Mouse (Mus musculus) T-helper 17 cell (primary cell): ENCODE measurements around the gene Kdm6b.

Experiments used
- in situ Hi-C, 2 experiments: fragments of 300-600 bp; cut with MboI, MseI; formaldehyde crosslinking; loops; 1 replicate in 1 of 2; 2 replicates in 1 of 2; pipeline ENCODE4 v1.15.1; 2025; ENCODE audit warnings: high pct_unique_total_duplicates in 2 of 2

Gene Kdm6b

DNA sequence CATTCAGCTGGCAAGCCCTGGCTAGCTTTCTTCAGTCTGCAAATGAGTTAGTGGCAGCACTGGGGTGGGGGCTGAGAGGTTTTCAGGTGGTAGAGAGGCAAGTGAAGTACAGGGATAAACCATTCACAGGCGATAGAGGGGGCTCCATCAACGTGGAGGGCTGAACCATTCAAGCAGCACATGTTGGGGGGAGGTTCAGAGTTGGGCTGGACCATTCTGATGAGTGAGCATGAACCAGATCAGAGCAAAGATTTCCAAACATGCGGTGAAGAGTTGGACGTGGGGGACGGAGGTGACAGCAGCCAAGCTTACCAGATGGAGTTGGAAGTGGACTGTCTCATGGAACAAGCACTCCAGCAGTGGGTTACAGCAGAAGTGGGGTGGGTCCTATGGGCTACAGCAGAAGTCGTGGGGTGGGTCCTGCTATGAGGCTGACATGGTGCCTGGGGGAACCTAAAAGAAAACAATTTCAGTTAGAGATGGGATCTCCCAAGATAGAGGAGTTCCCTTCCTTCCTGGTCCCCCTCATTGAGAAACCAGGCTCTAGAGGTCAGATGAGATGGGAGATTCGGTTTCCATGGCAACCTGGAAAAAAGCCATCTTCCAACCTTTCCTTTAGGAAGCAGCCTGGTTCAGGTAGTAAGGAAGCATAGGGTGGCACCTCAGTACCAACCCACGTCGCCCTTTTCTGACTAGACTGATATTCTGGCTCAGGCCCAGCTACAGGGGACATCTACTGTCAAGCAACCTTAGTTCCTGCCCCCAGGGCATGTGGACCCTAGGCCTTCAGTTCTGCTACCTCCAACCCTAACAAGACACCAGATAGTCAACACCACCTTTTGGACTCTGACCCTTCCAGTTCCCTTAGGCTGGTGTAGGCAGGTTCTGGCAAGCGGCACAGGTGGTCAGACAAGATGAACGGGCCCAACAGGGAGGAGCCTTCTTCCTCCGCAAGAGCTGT, at the start of gene Kdm6b:
TSS of gene Kdm6b (minus strand) at position 455 of the 961 bp plus-strand sequence.
- in situ Hi-C loops: loop anchor here in 1 of 2 experiments (10.0 kb wide), 2 partner anchors 319 to 581 kb away; partner anchors contain the start of genes Gabarap, Per1 and Phf23

DNA sequence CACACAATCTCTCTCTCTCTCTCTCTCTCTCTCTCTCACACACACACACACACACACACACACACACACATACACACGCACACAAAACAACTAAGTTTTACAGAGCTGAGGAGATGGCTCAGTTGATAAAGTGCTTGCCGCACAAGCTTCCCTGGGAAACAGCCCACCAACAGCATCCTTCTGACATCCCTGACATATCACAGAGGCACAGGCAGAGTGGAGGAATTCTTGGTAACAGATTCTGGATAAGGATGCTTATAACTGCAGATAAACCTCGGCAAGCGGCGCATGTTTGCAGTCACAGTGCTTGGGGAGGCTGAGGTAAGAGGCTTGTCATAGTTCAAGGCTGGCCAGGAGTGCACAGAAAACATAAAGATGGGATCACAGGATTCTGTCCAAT, 48.1 kb upstream of the Kdm6b start:
- in situ Hi-C loops: no loop called here

DNA sequence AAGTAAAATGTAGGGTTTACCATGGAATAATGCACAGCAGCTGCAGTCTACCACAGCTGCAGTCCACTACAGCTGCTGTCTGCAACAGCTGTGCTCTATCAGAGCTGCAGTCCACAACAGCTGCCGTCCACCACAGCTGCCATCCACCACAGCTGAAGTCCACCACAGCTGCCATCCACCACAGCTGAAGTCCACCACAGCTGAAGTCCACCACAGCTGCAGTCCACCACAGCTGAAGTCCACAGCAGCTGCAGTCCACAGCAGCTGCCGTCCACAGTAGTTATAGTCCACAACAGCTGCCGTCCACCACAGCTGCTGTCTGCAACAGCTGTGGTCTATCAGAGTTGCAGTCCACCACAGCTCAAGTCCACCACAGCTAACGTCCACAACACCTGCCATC, 46.4 kb upstream of the Kdm6b start:
- in situ Hi-C loops: no loop called here

DNA sequence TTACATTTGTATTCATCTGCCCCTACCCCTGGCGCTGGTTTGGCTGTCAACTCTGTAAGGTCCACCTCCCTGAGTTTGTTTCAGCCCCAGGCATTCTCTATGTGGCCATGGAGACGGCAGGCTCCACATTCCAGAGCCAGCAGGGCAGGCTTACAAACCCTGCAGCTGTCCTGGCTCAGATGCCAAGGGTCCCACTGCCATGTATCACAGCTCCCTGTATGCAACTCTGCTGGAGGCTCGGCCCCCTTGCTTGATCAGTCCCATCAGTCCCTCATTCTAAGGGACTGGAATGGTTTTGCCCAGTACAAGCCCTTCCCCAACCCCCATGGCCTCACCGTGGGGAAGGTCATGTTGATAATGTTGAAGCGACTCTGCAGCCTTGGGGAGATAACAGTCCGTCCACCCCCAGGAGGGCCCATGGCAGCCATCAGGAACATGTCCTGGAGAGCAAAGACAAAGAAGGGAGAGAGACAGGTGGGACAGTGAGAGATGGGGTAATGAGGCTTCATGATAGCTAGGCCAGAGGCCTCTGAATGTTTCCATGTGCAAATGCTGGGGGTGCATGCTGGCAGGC, 43.6 kb upstream of the Kdm6b start:
- in situ Hi-C loops: no loop called here

DNA sequence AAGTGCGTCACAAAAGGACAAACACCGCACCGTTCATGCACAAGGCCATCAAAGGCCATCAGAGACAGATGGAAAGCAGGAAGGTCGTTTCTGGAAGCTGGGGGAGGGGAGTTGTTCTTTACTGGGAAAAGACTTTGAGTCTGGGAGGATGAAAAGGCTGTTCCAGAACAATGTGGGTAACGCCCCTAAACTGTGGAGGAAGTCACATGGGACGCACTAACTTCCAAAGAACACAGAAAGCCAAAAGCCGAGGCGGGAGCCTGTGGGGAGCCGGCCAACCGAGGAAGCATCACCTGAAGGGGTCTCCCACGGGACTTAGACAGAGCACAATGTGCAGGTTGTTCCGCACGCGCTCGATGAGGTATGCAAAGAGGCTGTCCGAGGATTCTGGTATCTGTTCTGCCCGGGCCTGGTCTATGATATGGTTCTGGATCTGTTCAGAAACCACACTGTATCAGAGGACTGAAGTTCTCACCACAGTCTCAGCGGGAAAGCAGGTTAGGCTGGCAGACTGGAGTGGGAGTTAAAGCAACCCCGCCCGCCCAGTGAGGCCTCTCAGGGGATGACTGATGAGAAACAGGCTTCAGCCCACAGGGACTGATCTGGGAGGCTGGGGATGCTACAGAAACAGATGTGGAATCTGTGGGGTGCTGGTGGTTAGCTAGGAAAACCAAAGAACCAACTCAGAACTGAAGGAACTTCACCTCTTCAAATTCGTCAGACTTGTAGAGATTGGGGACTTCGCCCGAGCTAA, 38.8 kb upstream of the Kdm6b start:
- in situ Hi-C loops: loop anchor here in 1 of 2 experiments (5.0 kb wide), 1 partner anchor 145 kb away; no protein-coding TSS in a partner anchor

DNA sequence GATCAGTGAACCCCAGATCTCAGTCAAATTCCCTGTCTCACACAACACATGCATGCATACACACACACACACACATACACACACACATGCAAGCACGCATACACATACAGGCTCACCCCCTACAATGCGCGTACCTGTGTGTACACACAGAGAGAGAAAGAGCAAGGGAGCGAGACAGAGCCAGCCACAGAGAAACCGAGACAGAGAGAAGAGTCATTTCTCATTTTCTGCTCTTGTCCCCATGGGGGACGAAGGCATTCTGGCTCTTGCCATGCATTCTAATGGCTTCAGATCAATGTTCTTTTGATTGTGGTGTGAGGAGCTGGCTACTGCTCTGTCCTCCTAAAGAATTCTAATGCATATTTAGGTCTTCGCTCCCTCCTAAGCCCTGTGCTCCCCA, 33.8 kb upstream of the Kdm6b start:
- in situ Hi-C loops: loop anchor here (5.0 to 10.0 kb wide), 2 partner anchors 50 to 738 kb away; no protein-coding TSS in a partner anchor

DNA sequence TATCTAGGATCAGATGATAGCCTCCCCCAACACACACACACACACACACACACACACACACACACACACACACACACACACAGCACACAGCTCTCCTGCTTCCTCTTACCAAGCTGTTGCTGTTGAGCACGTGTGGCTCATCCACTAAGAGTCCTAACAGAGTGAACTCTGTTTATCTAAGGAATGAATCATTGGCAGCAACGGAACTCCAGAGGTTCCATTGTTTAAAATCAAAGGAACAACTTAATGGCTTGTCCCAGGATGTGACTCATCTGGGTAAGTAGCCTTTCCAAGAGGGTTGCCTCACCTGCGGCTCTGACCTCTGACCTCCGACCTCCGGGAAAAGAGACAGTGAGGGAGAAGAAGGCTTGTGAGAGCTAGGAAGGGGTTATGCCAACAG, 29.9 kb upstream of the Kdm6b start:
- in situ Hi-C loops: loop anchor here in 1 of 2 experiments (10.0 kb wide), 1 partner anchor 741 kb away; no protein-coding TSS in a partner anchor

DNA sequence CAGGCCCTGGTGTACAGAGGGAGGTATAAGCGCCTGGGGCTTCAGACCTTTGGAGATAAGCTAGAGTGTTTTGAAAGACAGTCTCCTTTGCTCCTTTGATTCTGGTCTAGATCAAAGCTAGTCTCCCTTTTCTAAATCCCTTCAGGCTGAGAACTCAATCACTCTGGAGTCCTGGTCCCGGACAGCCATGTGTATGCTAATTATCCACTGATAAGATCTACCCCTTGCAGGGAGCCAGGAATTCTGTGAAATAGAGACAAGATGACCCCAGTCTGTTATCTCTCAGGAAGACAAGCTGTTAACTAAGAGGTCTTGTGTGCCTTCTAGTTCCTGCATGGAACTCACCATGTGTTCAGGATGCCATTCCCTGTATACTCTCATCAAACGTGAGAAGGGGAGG, 23.8 kb upstream of the Kdm6b start:
- in situ Hi-C loops: loop anchor here (5.0 to 10.0 kb wide), 3 partner anchors 35 to 85 kb away; no protein-coding TSS in a partner anchor

DNA sequence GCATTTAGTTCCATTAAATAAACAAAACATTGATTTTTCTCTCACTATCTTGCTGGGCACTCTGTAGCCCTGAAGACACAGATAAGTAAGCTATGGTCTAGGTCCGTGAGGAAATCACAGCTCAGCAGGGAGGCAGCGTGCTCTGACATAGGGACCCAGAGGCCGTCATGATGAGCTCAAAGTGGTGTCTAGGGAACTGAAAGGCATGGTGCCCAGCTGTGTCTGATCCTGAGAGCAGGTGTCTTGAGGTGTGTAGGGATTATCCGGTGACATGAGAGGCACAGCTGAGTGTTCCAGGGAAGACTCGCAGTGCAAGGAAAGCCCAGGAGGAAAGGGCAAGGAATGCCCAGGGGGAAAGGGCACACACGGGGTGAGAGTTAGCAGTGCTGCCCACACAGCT, 19.7 kb upstream of the Kdm6b start:
- in situ Hi-C loops: loop anchor here (5.0 to 10.0 kb wide), 3 partner anchors 36 to 176 kb away; partner anchors contain the start of genes Cyb5d1 (in 1 of the 2), Naa38 (in 1 of the 2) and Tmem88 (in 1 of the 2)

DNA sequence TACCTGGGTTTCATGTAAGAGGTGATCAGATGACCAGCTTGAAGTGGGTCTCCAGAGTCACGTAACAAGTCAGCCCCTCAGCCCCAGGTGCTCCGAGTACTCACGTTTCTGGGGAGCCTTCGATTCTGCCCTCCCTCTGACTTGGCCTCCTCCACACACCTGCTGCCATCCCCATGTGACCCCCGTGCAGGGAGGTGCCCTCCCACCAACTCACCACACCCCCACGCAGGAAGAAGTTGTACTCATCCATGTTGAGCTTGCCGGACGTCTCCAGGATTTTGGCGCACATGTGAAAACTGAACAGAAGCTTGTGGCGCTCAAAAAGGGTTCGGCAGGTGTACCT, 19.1 kb upstream of the Kdm6b start:
- in situ Hi-C loops: loop anchor here (5.0 to 10.0 kb wide), 3 partner anchors 35 to 175 kb away; partner anchors contain the start of genes Cyb5d1 (in 1 of the 2), Naa38 (in 1 of the 2) and Tmem88 (in 1 of the 2)

DNA sequence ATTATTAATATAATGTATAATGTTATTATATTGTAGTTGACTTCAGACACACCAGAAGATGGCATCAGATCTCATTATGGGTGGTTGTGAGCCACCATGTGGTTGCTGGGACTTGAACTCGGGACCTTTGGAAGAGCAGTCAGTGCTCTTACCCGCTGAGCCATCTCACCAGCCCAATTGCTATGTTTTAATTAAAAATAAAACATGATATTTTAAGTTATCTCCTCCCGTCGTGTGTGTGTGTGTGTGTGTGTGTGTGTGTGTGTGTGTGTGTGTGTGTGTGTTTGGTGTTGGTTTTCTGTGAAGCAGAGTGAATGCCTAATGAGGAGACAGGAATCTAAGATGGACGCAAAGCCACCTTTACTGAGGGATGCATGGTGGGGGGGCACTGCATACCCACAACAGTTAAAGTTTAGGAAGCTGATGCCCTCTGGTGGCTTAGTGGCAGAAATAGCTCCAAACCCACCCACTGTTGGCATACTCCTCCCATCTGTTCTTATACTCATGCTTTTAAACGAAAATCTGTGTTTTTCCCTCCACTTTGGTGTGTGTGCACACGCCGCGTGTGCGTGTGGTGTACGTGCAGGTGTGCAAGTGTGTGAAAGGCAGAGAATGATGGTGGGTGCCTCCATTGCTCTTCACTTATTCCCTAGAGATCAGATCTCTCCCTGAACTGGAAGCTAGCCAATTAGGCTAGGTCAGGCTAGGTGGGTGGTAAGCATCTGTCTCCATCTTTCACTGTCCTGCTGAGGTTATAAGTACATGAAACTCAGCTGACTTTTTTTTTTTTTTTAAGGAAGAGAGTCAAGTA, 18.6 kb upstream of the Kdm6b start:
- in situ Hi-C loops: loop anchor here (5.0 to 10.0 kb wide), 3 partner anchors 35 to 175 kb away; partner anchors contain the start of genes Cyb5d1 (in 1 of the 2), Naa38 (in 1 of the 2) and Tmem88 (in 1 of the 2)

DNA sequence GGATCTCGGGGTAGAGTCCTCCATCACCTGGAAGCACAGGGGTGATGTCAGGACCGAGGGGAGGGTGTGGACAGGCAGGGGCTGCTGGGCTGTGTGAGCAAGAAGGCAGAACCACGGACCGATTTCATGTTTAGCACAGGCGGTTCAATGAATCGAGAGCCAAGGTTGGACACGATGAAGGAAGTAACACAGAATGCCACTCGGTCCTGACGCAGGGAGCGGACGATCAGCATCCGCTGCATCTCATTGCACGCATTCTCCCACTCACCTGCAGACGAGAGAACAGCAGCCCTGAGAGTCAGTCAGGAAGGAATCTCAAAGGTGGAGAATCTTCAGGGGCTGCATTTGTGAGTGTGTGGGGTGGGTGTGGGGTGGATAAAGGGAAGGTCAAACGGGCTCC, 17.2 kb upstream of the Kdm6b start:
- in situ Hi-C loops: loop anchor here (5.0 to 10.0 kb wide), 3 partner anchors 33 to 173 kb away; partner anchors contain the start of genes Cyb5d1 (in 1 of the 2), Naa38 (in 1 of the 2) and Tmem88 (in 1 of the 2)

DNA sequence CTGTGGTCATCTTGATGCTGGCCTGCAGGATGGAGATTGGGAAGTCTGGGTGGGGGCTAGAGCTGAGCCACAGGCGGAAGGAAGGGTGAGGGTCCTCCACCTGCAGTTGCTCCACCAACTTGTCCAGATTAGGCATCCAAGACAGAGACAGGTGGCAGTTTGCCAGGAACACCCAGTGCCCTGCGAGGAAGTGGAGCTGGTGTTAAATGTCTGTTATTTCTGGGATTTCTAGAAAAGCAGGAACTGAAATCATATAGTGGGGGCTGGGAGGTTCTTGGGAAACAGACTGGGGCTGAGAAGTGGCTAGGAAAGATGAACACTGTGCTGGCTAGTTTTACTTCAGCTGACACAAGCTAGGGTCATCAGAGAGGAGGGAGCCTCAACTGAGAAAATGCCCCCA, 15.8 kb upstream of the Kdm6b start:
- in situ Hi-C loops: no loop called here

DNA sequence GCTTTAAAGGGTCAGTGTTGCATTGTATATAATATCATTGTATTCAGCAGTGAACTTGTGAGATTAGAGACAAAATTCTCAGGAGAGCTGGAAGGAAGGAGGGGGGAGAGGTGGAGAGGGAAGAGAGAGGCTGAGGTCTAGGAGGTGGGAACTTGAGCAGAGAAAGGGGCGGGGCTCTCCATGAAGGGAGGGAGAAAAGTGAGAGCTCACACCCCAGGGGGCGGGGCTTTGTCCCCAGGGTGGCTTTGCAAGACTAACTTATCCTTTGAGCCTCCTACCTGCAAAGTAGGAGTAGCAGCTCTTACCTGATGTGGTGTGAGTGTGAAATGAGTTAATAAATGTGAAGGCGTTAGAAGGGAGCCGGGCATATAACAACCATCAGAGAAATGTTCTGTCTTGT, 15.3 kb upstream of the Kdm6b start:
- in situ Hi-C loops: no loop called here

DNA sequence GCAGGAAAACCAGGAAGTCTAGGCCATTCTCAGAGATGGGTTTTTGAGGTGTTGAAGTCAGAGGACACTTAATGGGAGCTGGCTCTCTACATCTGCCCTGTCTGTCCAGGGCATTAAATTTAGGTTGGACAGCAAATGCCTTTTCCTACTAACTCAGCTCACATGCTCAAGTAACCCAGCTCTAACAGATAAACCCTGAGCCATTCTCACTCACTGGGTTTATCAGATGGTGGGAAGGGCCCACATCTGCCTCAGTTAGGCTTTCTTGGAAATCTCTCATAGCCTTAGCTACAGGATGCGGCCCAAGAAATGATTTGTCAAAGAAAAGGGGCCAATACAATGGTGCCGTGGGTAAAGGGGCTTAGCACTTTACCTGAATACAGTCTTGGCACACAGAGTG, 12.8 kb upstream of the Kdm6b start:
- in situ Hi-C loops: no loop called here

DNA sequence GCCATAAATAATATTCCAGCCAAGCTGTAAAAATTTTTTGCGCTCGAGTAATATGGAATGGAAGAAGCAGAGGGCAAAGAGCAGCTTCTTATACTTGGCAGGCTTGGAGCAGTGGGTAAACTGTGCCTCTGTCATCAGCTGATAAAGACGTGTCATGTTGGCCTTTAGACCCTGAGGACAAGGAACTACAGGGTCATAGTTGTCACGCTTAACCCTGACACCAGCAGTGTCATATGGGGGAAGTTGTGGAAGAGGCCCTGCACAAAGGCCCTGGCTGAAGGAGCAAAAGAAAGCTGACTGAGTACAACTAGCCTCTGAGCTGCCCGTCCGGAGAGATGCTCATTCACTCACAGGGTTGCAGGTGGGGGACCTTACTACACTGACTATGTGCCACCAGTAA, 10.4 kb upstream of the Kdm6b start:
- in situ Hi-C loops: no loop called here

DNA sequence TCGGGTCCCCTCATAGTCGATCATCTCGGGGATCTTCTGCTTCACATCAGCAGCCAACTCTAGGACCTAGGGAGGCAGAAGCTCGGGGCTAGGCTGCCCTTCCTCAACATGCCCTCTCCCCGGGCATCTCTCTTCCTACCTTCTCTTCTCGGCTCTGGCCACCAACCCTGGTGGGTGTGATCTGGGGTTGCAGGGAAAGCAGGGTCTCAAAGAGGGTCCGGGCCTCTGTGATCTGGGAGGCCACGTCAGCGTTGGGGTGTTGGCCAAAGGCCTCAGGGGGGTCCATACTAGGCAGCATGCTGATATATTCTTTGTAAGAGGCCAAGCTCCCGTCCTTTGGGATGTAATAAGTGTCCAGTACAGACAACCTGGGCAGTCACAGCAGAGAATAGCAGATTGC, 9.4 kb upstream of the Kdm6b start:
- in situ Hi-C loops: no loop called here

DNA sequence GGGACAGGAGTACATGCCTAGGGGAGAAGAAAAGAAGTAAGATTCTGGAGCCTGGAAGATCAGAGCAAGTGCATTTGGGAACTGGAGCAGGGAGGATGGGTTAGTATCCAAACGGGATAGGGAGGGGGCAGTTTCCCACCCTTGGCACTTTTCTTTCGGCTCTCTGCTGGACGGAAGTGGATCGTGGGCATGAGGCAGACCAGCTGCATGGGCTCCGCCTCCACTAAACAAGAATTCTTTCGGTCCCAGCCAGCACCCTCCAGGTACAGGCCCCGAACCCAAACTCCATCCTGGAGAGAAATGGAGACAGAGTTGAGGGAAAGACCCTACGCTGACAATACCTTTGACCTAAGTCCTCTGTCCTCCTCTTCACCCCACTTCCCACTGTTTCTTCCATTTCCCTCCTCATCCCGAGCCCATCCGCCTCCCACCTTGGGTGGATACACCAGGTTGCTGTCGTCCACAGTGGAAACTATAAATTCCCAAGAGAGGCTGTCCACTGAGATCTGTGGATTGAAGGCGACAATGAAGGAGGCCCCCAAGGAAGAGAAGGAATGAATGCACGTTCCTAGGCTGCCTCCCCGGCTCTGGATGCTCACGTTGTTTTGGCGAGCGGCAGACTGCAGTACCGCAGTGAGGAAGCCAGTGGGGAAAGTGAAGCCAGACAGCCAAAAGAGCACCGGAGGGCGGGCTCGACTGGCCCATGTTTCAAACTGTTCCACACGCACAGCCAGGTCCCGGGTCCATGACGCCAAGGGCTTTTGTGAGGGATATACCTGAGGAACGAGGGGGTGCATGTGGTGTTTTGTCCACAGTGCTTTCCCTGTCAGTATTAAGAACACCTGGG, 7.9 kb upstream of the Kdm6b start:
- in situ Hi-C loops: no loop called here

DNA sequence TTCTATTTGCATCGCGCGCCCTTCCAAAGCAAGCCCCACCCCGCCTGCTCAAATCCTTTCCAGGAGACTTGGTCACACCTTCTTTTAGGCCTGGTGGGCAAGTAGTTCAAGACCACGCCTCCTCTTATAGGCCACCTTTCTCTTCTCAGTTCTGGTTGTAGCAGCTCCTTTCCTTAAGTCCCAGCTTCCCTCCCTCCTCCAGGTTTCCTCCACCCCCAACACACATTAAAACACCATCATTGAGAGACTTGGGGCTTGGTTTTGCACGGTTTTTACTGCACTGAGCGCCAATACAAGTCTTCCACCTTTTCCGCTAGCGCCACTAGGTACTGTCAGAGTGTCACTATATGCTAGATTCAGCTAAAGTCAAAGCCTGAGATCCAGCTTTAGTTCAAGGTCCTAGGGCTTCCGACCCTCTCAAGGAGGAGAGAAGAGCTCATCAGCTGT, 7.1 kb upstream of the Kdm6b start:
- in situ Hi-C loops: no loop called here
